Mouse (Mus musculus) cerebellum, postnatal 4 days (tissue): ENCODE measurements at regions not wholly inside any gene's neighbourhood (a gene's known extent, or its start where the extent isn't known, plus 50 kb on each side); places are given as distances from the start of the nearest gene placed in this dataset.
"Not testable (repeated sequence)": the region's sequence is repeated elsewhere in the genome, so short reads cannot be mapped to it uniquely, and the experiment has no call there.

Experiments
- DNase-seq, 2 experiments: peaks; one replicate each; pipeline ENCODE4 v3.0.0; 2022; ENCODE audit warnings: low spot score in 2 of 2, mixed read lengths in 1 of 2

- no peak for DNase-seq
Measured at GRCm38 (mm10) chr13:60470426-60471398, 131.0 kb upstream of the Dapk1 start.

GRCm38 (mm10) chr13:60471602-60472001 is 130.1 kb upstream of the Dapk1 start:
- no peak for DNase-seq

GRCm38 (mm10) chr13:60476366-60476765 is 125.4 kb upstream of the Dapk1 start:
- no peak for DNase-seq

GRCm38 (mm10) chr13:60478301-60478700 is 123.4 kb upstream of the Dapk1 start:
- DNase-seq, result peak in 1 of 2 experiments; percentile 1

- peak; percentile 18 to 35 for DNase-seq
Measured at GRCm38 (mm10) chr13:60479043-60479861, 122.5 kb upstream of the Dapk1 start.

- peak in 1 of 2 experiments; percentile 3 for DNase-seq
Measured at GRCm38 (mm10) chr13:60479862-60480730, 121.7 kb upstream of the Dapk1 start.

GRCm38 (mm10) chr13:60480731-60481431 is 120.9 kb upstream of the Dapk1 start:
- DNase-seq, result no peak

GRCm38 (mm10) chr13:60481451-60481850 is 120.3 kb upstream of the Dapk1 start:
- DNase-seq, result not testable (repeated sequence)

- no peak for DNase-seq
Measured at GRCm38 (mm10) chr13:60481946-60482345, 119.8 kb upstream of the Dapk1 start.

GRCm38 (mm10) chr13:60486105-60486504 is 115.6 kb upstream of the Dapk1 start:
- DNase-seq, result peak in 1 of 2 experiments; percentile 37

GRCm38 (mm10) chr13:60486871-60487270 is 114.9 kb upstream of the Dapk1 start:
- DNase-seq, result no peak

GRCm38 (mm10) chr13:60488131-60488883 is 113.4 kb upstream of the Dapk1 start:
- peak in 1 of 2 experiments; percentile 54 for DNase-seq

GRCm38 (mm10) chr13:60488884-60489265 is 112.9 kb upstream of the Dapk1 start:
- no peak for DNase-seq

GRCm38 (mm10) chr13:60491948-60492464 is 109.7 kb upstream of the Dapk1 start:
- DNase-seq, result no peak

- no peak for DNase-seq
Measured at GRCm38 (mm10) chr13:60493836-60494235, 107.9 kb upstream of the Dapk1 start.

GRCm38 (mm10) chr13:60497714-60498400 is 103.9 kb upstream of the Dapk1 start:
- no peak for DNase-seq

- no peak for DNase-seq
Measured at GRCm38 (mm10) chr13:60504196-60504595, 97.6 kb upstream of the Dapk1 start.

GRCm38 (mm10) chr13:60507611-60508010 is 94.1 kb upstream of the Dapk1 start:
- DNase-seq, result no peak

- no peak for DNase-seq
Measured at GRCm38 (mm10) chr13:60508054-60508453, 93.7 kb upstream of the Dapk1 start.
